Mouse (Mus musculus) ES-E14 (cell line): ENCODE data around the gene Tmigd1. TPM values are rescaled to one million over a fixed set of nuclear protein-coding genes. Genes with fewer than 3 reads are reported as not detected.

Experiments
- DNase-seq: peaks from one replicate; pipeline ENCODE4 v3.0.0-alpha.2; 2013; ENCODE audit warnings: low read depth, low spot score
- H3K27ac ChIP-seq: 2 replicates; pipeline ENCODE4 v1.5.1; 2012; ENCODE audit warnings: low read depth, mild to moderate bottlenecking, low read length, moderate library complexity, mixed read lengths; ENCODE audit not compliant: poor library complexity, insufficient read depth, severe bottlenecking
- H3K36me3 ChIP-seq: 2 replicates; pipeline ENCODE4 v1.6.1; 2012; ENCODE audit warnings: mild to moderate bottlenecking, low read length, moderate library complexity, mixed read lengths; ENCODE audit not compliant: control insufficient read depth, poor library complexity, insufficient read depth, severe bottlenecking
- H3K4me1 ChIP-seq, 2 experiments: fragments of 150-350 bp in 1 of 2; sonication (generic) in 1 of 2; 2 replicates each; pipeline ENCODE4 v1.6.1; 2012; ENCODE audit warnings: low read length in 2 of 2, mild to moderate bottlenecking in 1 of 2, mixed read lengths in 1 of 2; ENCODE audit not compliant: control insufficient read depth in 2 of 2, insufficient read depth in 2 of 2, poor library complexity in 1 of 2
- H3K4me3 ChIP-seq, 2 experiments: fragments of 150-350 bp in 1 of 2; sonication (generic) in 1 of 2; 2 replicates each; pipeline ENCODE4 v1.5.1; 2012; ENCODE audit warnings: low read length in 2 of 2, low read depth in 1 of 2, mild to moderate bottlenecking in 1 of 2, mixed read lengths in 1 of 2; ENCODE audit not compliant: insufficient read depth in 1 of 2, poor library complexity in 1 of 2, severe bottlenecking in 1 of 2
- H3K9ac ChIP-seq: 2 replicates; pipeline ENCODE4 v1.6.1; 2012; ENCODE audit warnings: low read depth, mild to moderate bottlenecking, low read length, mixed read lengths; ENCODE audit not compliant: poor library complexity, insufficient read depth, severe bottlenecking
- H3K9me3 ChIP-seq: fragments of 150-350 bp; sonication (generic); 2 replicates; pipeline ENCODE4 v1.6.1; 2012; ENCODE audit warnings: low read depth, mild to moderate bottlenecking, low read length; ENCODE audit not compliant: control insufficient read depth, insufficient read depth
- CHD2 ChIP-seq: IDR thresholded peaks from 2 replicates; pipeline ENCODE4 v1.6.1; 2014; ENCODE audit warnings: mild to moderate bottlenecking, low read depth, low read length, inconsistent platforms
- HCFC1 ChIP-seq: IDR thresholded peaks from 2 replicates; pipeline ENCODE4 v1.6.1; 2012; ENCODE audit warnings: low read length, inconsistent platforms, borderline replicate concordance; ENCODE audit not compliant: insufficient read depth
- MAFK ChIP-seq: IDR thresholded peaks from 2 replicates; pipeline ENCODE4 v1.6.1; 2014; ENCODE audit warnings: mild to moderate bottlenecking, low read depth, low read length, inconsistent platforms; ENCODE audit not compliant: insufficient read depth
- ZC3H11A ChIP-seq: IDR thresholded peaks from 2 replicates; pipeline ENCODE4 v1.6.1; 2012; ENCODE audit warnings: low read depth, mild to moderate bottlenecking, inconsistent platforms, low read length, borderline replicate concordance
- ZNF384 ChIP-seq: IDR thresholded peaks from 2 replicates; pipeline ENCODE4 v1.6.1; 2012; ENCODE audit warnings: low read depth, low read length, inconsistent platforms
- in situ Hi-C, 2 experiments: fragments of 600-800 bp; cut with MboI; formaldehyde crosslinking; loops; one replicate each; pipeline ENCODE4 v1.15.1; 2025; ENCODE audit warnings: low sequenced_read_pairs in 2 of 2, inconsistent platforms in 1 of 2; ENCODE audit not compliant: unreplicated experiment in 2 of 2
- total RNA-seq: library from RNA; depleted of rRNA; stranded (reverse); fragments of 300-350 nt; gene quantifications from 2 replicates; pipeline ENCODE4 v1.2.3, GENCODE M21; 2012; rRNA removed

The Tmigd1 gene
- total RNA-seq, 1 experiment, result not detected

GRCm38 (mm10) chr11:76946203-76946585 is 44.2 kb downstream of the Tmigd1 start:
- H3K9me3 ChIP-seq, result no peaks in the 10 kb centered on the region
- in situ Hi-C loops, result no loop called here
- H3K4me3 ChIP-seq, result peak overlapping the region; percentile 80 to 88
- TF ChIP-seq ZC3H11A, result no peak
- TF ChIP-seq ZNF384, result no peak
- TF ChIP-seq MAFK, result no peak
- no peak for TF ChIP-seq HCFC1
- no peak for TF ChIP-seq CHD2
- H3K27ac ChIP-seq, result no peak overlapping the region
- DNase-seq, result no peak
- H3K4me1 ChIP-seq, result no peaks in the 10 kb centered on the region; a peak in 1 of 4 replicates
- peaks cover 2% of the 10 kb centered on the region for H3K36me3 ChIP-seq
- H3K9ac ChIP-seq, result peak overlapping the region; percentile 93

GRCm38 (mm10) chr11:76953536-76953935 is 51.6 kb downstream of the Tmigd1 start:
- no peak for TF ChIP-seq ZC3H11A
- TF ChIP-seq CHD2, result no peak
- no peak for TF ChIP-seq MAFK
- TF ChIP-seq ZNF384, result no peak
- TF ChIP-seq HCFC1, result no peak
- in situ Hi-C loops, result no loop called here
- Histone ChIP-seq H3K4me1 (no peaks in the 10 kb centered on the region), H3K36me3 (peaks cover 12% of the 10 kb centered on the region), H3K27ac (no peak overlapping the region), H3K9ac (no peak overlapping the region), H3K4me3 (no peak overlapping the region), H3K9me3 (no peaks in the 10 kb centered on the region)
- no peak for DNase-seq

- TF ChIP-seq MAFK (no peak), HCFC1 (no peak), ZNF384 (no peak), CHD2 (no peak), ZC3H11A (no peak)
- no peak overlapping the region for H3K4me3 ChIP-seq
- in situ Hi-C loops, result no loop called here
- H3K27ac ChIP-seq, result no peak overlapping the region
- no peak overlapping the region for H3K9ac ChIP-seq
- DNase-seq, result no peak
- peaks cover 28% of the 10 kb centered on the region for H3K36me3 ChIP-seq
- H3K4me1 ChIP-seq, result no peaks in the 10 kb centered on the region
- no peaks in the 10 kb centered on the region for H3K9me3 ChIP-seq
Measured at GRCm38 (mm10) chr11:76965703-76966102, 63.7 kb downstream of the Tmigd1 start.

Other genes with a start within 250 kb of the Tmigd1 start
- not detected in 2 replicates for gene Bhlha9, start 229.7 kb upstream of the Tmigd1 start, total RNA-seq
- 0.05 TPM in 1 of 2 replicates, not detected in the other for gene Trarg1, start 222.4 kb upstream of the Tmigd1 start, total RNA-seq
- gene Gosr1, start 138.6 kb upstream of the Tmigd1 start, total RNA-seq, result 10.9 and 18.3 TPM in 2 replicates
- 25.3 and 27.8 TPM in 2 replicates for gene Cpd, start 55.1 kb upstream of the Tmigd1 start, total RNA-seq
- 72.0 and 98.8 TPM in 2 replicates for gene Blmh, start 22.6 kb downstream of the Tmigd1 start, total RNA-seq
- 0.37 and 0.54 TPM in 2 replicates for gene Slc6a4, start 96.4 kb downstream of the Tmigd1 start, total RNA-seq
- gene Nsrp1, start 176.3 kb downstream of the Tmigd1 start, total RNA-seq, result 12.1 and 13.3 TPM in 2 replicates